Mouse (Mus musculus): Measurements from ENCODE around the gene Appl1. TPM values are rescaled to one million over a fixed set of nuclear protein-coding genes. Genes with fewer than 3 reads are reported as not detected.
A peak's percentile ranks its signal among the peaks of the same experiment; 100 is the strongest.

Appl1 gene
- polyA plus RNA-seq, 1 experiment from 2014 or later: 36.3 TPM

GRCm38 (mm10) chr14:26899490-26899889, 71.5 kb downstream of the Appl1 start:
- Histone ChIP-seq H3K4me1 (no peaks in the 10 kb centered on the region), H3K27me3 (no peaks in the 10 kb centered on the region), H3K36me3 (no peaks in the 10 kb centered on the region), H3K4me2 (no peak overlapping the region), H3K9ac (no peak overlapping the region), H3K9me3 (no peaks in the 10 kb centered on the region), H3K27ac (no peak overlapping the region), H3K4me3 (no peak overlapping the region)
- ATAC-seq (ENCODE audit: borderline replicate concordance, extremely low read depth, low FRiP score, low TSS enrichment): no peak
- 78% methylated on average over 2 of the region's 2 CpGs for WGBS

GRCm38 (mm10) chr14:26894392-26894791, 76.6 kb downstream of the Appl1 start, which contains the start of gene Asb14:
Gene Asb14 (plus strand): TSS chr14:26894557.
- no peak within 1 kb of the TSS for H3K27ac ChIP-seq
- no peaks in the 10 kb centered on the region for H3K27me3 ChIP-seq
- no peak for ATAC-seq (ENCODE audit: borderline replicate concordance, extremely low read depth, low FRiP score, low TSS enrichment)
- no peak within 1 kb of the TSS for H3K9ac ChIP-seq
- H3K36me3 ChIP-seq: no peaks in the 10 kb centered on the region
- H3K9me3 ChIP-seq: no peaks in the 10 kb centered on the region
- WGBS: 85% methylated on average over 4 of the region's 4 CpGs
- H3K4me1 ChIP-seq: no peaks in the 10 kb centered on the region
- H3K4me3 ChIP-seq: no peak within 1 kb of the TSS
- no peak within 1 kb of the TSS for H3K4me2 ChIP-seq

- no peaks in the 10 kb centered on the region for H3K36me3 ChIP-seq
- H3K9ac ChIP-seq: no peak overlapping the region
- ATAC-seq (ENCODE audit: borderline replicate concordance, extremely low read depth, low FRiP score, low TSS enrichment): no peak
- no peaks in the 10 kb centered on the region for H3K27me3 ChIP-seq
- no peak overlapping the region for H3K4me3 ChIP-seq
- H3K4me2 ChIP-seq: no peak overlapping the region
- no peak overlapping the region for H3K27ac ChIP-seq
- H3K9me3 ChIP-seq: no peaks in the 10 kb centered on the region
- WGBS: 86% methylated on average over 3 of the region's 3 CpGs
- H3K4me1 ChIP-seq: no peaks in the 10 kb centered on the region
These were observed 80.3 kb downstream of the Appl1 start for GRCm38 (mm10) chr14:26890777-26891176.

- 37% methylated on average over 3 of the region's 3 CpGs for WGBS
- peak; percentile 31; the same call in 1 of the 2 replicates for ATAC-seq (ENCODE audit: borderline replicate concordance, extremely low read depth, low FRiP score, low TSS enrichment)
- no peak overlapping the region for H3K27ac ChIP-seq
- no peaks in the 10 kb centered on the region for H3K27me3 ChIP-seq
- no peaks in the 10 kb centered on the region for H3K4me1 ChIP-seq
- H3K9me3 ChIP-seq: no peaks in the 10 kb centered on the region
- H3K4me3 ChIP-seq: no peak overlapping the region
- no peaks in the 10 kb centered on the region for H3K36me3 ChIP-seq
- H3K4me2 ChIP-seq: no peak overlapping the region
- H3K9ac ChIP-seq: no peak overlapping the region
These were observed 83.8 kb downstream of the Appl1 start for GRCm38 (mm10) chr14:26887244-26887643.

GRCm38 (mm10) chr14:26881700-26882099, 89.3 kb downstream of the Appl1 start:
- Histone ChIP-seq H3K9ac (no peak overlapping the region), H3K9me3 (no peaks in the 10 kb centered on the region), H3K4me1 (no peaks in the 10 kb centered on the region), H3K4me3 (no peak overlapping the region), H3K36me3 (no peaks in the 10 kb centered on the region), H3K4me2 (no peak overlapping the region), H3K27ac (no peak overlapping the region), H3K27me3 (no peaks in the 10 kb centered on the region)
- WGBS: 74% methylated on average over 5 of the region's 5 CpGs
- no peak for ATAC-seq (ENCODE audit: borderline replicate concordance, extremely low read depth, low FRiP score, low TSS enrichment)

GRCm38 (mm10) chr14:26879976-26880375, 91.1 kb downstream of the Appl1 start:
- WGBS: 66% methylated on average over 2 of the region's 2 CpGs
- no peaks in the 10 kb centered on the region for H3K4me1 ChIP-seq
- H3K9ac ChIP-seq: no peak overlapping the region
- H3K4me2 ChIP-seq: no peak overlapping the region
- no peaks in the 10 kb centered on the region for H3K9me3 ChIP-seq
- H3K27ac ChIP-seq: no peak overlapping the region
- ATAC-seq (ENCODE audit: borderline replicate concordance, extremely low read depth, low FRiP score, low TSS enrichment): no peak
- H3K27me3 ChIP-seq: no peaks in the 10 kb centered on the region
- no peak overlapping the region for H3K4me3 ChIP-seq
- no peaks in the 10 kb centered on the region for H3K36me3 ChIP-seq

GRCm38 (mm10) chr14:26878756-26879155, 92.3 kb downstream of the Appl1 start:
- H3K4me2 ChIP-seq: no peak overlapping the region
- ATAC-seq (ENCODE audit: borderline replicate concordance, extremely low read depth, low FRiP score, low TSS enrichment): no peak
- H3K27ac ChIP-seq: no peak overlapping the region
- H3K36me3 ChIP-seq: no peaks in the 10 kb centered on the region
- H3K9me3 ChIP-seq: no peaks in the 10 kb centered on the region
- no peaks in the 10 kb centered on the region for H3K27me3 ChIP-seq
- no peaks in the 10 kb centered on the region for H3K4me1 ChIP-seq
- WGBS: 63% methylated on average over 4 of the region's 4 CpGs
- no peak overlapping the region for H3K9ac ChIP-seq
- no peak overlapping the region for H3K4me3 ChIP-seq

Other genes with a start within 250 kb of the Appl1 start
- gene Asb14, start 76.7 kb downstream of the Appl1 start, polyA plus RNA-seq (2015; fragmentation: Nextera tagmentation; extraction: Ambion mirVana): 0.17 TPM in 1 of 2 replicates, not detected in the other
- not detected in 2 replicates for gene Hesx1, start 23.2 kb upstream of the Appl1 start, polyA plus RNA-seq (2015; fragmentation: Nextera tagmentation; extraction: Ambion mirVana)
- 2.0 and 2.4 TPM in 2 replicates for gene Il17rd, start 67.7 kb upstream of the Appl1 start, polyA plus RNA-seq (2015; fragmentation: Nextera tagmentation; extraction: Ambion mirVana)
- gene Arhgef3, start 143.7 kb upstream of the Appl1 start, polyA plus RNA-seq (2015; fragmentation: Nextera tagmentation; extraction: Ambion mirVana): 9.2 and 10.9 TPM in 2 replicates

Measured in lung, embryonic 15.5 days (tissue).